ENCODE assay signal across 29 mouse cellular contexts in the genomic region with DNA sequence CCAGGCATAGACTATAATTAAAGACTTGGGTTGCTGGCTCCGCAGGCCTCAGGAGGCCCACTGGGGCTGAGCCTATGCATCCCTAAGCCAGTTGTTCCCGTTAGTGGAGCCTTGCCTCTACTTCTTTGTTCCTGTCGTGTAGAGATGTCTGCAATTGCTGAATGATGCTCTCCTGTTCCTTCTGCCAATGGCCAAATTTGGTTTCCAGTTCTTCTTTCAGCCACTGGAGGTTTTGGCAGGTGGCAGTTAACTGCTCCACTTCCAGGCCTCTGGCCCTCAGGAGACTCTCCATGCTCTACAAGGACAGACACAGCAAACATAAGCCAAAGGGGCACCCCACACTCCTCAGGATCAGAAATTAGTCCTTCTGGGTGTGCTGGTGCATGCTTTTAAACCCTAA.
"Had no signal": no experiment of that assay in that cellular context is flagged by ENCODE, and none has a peak within 500 bp of the region (broad histone marks: within the 10 kb centered on the region; RNA-seq: fewer than 3 reads in every experiment).

No protein-coding gene starts in this region.

- DNase-seq: cerebellum, adult 18-20 months; cerebellum, adult 2 months; cerebellum, adult 8-10 months; cerebellum, adult 9-10 months; cerebellum, adult 9-11 months; cerebellum, postnatal 10 days; cerebellum, postnatal 14 days; cerebellum, postnatal 25 days; cerebellum, postnatal 36 days; embryo, embryonic 11 days; forebrain, postnatal 0 days; gastrocnemius, adult 2 months; gastrocnemius, postnatal 10 days; gastrocnemius, postnatal 14 days; gastrocnemius, postnatal 25 days; gastrocnemius, postnatal 36 days; heart, adult 18-20 months; heart, adult 2 months had no signal

- H3K4me3 ChIP-seq: embryonic facial prominence, embryonic 10.5 days; embryonic facial prominence, embryonic 12.5 days; embryonic facial prominence, embryonic 13.5 days; embryonic facial prominence, embryonic 15.5 days; erythroblast, embryonic 14.5 days; forebrain, embryonic 10.5 days; forebrain, embryonic 12.5 days; forebrain, embryonic 13.5 days; forebrain, embryonic 15.5 days; gastrocnemius, adult 2 months; heart, adult 2 months had no signal

- H3K9me3 ChIP-seq: embryonic facial prominence, embryonic 10.5 days; embryonic facial prominence, embryonic 12.5 days; embryonic facial prominence, embryonic 13.5 days; embryonic facial prominence, embryonic 15.5 days; forebrain, embryonic 10.5 days; forebrain, embryonic 12.5 days; forebrain, embryonic 13.5 days; forebrain, embryonic 15.5 days had no signal

- H3K4me1 ChIP-seq: embryonic facial prominence, embryonic 10.5 days; embryonic facial prominence, embryonic 12.5 days; embryonic facial prominence, embryonic 13.5 days; embryonic facial prominence, embryonic 15.5 days; forebrain, embryonic 10.5 days; forebrain, embryonic 12.5 days; forebrain, embryonic 13.5 days; forebrain, embryonic 15.5 days had no signal

- H3K27me3 ChIP-seq: embryonic facial prominence, embryonic 12.5 days; embryonic facial prominence, embryonic 13.5 days; embryonic facial prominence, embryonic 15.5 days; forebrain, embryonic 12.5 days; forebrain, embryonic 13.5 days; forebrain, embryonic 15.5 days had no signal

- H3K4me2 ChIP-seq: embryonic facial prominence, embryonic 12.5 days; embryonic facial prominence, embryonic 13.5 days; embryonic facial prominence, embryonic 15.5 days; forebrain, embryonic 12.5 days; forebrain, embryonic 13.5 days; forebrain, embryonic 15.5 days had no signal

- H3K9ac ChIP-seq: embryonic facial prominence, embryonic 12.5 days; embryonic facial prominence, embryonic 13.5 days; embryonic facial prominence, embryonic 15.5 days; forebrain, embryonic 12.5 days; forebrain, embryonic 13.5 days; forebrain, embryonic 15.5 days; forebrain, postnatal 0 days had no signal

- ATAC-seq: forebrain, embryonic 13.5 days; forebrain, embryonic 14.5 days; forebrain, embryonic 15.5 days; forebrain, embryonic 16.5 days; forebrain, postnatal 0 days had no signal

- H3K27ac ChIP-seq: embryonic facial prominence, embryonic 10.5 days; embryonic facial prominence, embryonic 12.5 days; embryonic facial prominence, embryonic 13.5 days; embryonic facial prominence, embryonic 15.5 days; forebrain, embryonic 10.5 days; forebrain, embryonic 12.5 days; forebrain, embryonic 13.5 days; forebrain, embryonic 15.5 days; gastrocnemius, adult 2 months; heart, adult 2 months had no signal
